Mouse (Mus musculus) C2C12 (cell line): Measurements from ENCODE around the gene Utrn.

ENCODE experiments used
- CTCF ChIP-seq: IDR thresholded peaks from one replicate; pipeline ENCODE4 v1.5.1; 2011; ENCODE audit not compliant: control insufficient read depth, insufficient read depth, insufficient read length
- MAX ChIP-seq: IDR thresholded peaks from one replicate; pipeline ENCODE4 v1.6.1; 2011; ENCODE audit warnings: mild to moderate bottlenecking, control low read depth
- MYOD1 ChIP-seq: IDR thresholded peaks from one replicate; pipeline ENCODE4 v1.6.1; 2011; ENCODE audit warnings: low read depth; ENCODE audit not compliant: control insufficient read depth, insufficient read length
- MYOG ChIP-seq: IDR thresholded peaks from one replicate; pipeline ENCODE4 v1.6.1; 2011; ENCODE audit not compliant: control insufficient read depth, insufficient read length; ENCODE audit errors: extremely low read depth
- USF1 ChIP-seq: IDR thresholded peaks from one replicate; pipeline ENCODE4 v1.6.1; 2011; ENCODE audit warnings: low read depth, mild to moderate bottlenecking, control low read depth, moderate library complexity

DNA sequence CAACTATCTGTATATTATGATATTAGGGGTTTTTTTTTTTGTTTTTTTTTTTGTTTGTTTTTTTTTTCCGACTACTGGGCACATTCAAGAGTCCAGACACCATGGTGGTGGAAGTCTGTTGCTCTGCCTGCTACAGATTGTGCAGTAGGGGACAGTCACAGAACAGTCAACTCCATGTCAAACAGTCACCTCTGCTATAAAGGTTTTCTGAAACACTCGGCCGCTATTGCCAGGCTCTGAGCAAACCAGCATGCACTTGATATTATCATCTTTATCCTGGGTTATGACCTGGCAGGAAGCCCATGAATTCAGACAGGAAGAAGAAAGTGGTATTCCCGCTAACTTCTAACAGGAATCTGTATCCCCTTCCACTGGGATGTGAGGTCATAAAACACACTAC, 41.4 kb downstream of the Utrn start:
- no peak for TF ChIP-seq CTCF
- TF ChIP-seq USF1: no peak
- TF ChIP-seq MAX: no peak
- TF ChIP-seq MYOD1: no peak
- TF ChIP-seq MYOG: no peak
